Mouse (Mus musculus) midbrain, embryonic 14.5 days (tissue): ENCODE measurements around the gene Pde4c. TPM values are rescaled to one million over a fixed set of nuclear protein-coding genes. Genes with fewer than 3 reads are reported as not detected.

ENCODE experiments used
- ATAC-seq: fragments of 200-750 bp; cut with Nextera tagmentation; 2 replicates; pipeline ENCODE4 v1.8.0; 2017; ENCODE audit warnings: moderate number of reproducible peaks, moderate library complexity; ENCODE audit not compliant: low FRiP score, low TSS enrichment
- DNase-seq: peaks from one replicate; pipeline ENCODE4 v3.0.0-alpha.2; 2015
- H3K27ac ChIP-seq: fragments of 300-500 bp; sonication (generic); replicated peaks from 2 replicates; pipeline ENCODE4 v1.5.1; 2014; ENCODE audit warnings: mild to moderate bottlenecking, low read depth, low read length, moderate library complexity
- H3K27me3 ChIP-seq: fragments of 300-500 bp; sonication (generic); 2 replicates; pipeline ENCODE4 v1.6.1; 2014; ENCODE audit warnings: low read length, control low read depth, mixed read lengths; ENCODE audit not compliant: control insufficient read depth, insufficient read depth
- H3K36me3 ChIP-seq: fragments of 300-500 bp; sonication (generic); 2 replicates; pipeline ENCODE4 v1.6.1; 2014; ENCODE audit warnings: low read length, control low read depth; ENCODE audit not compliant: control insufficient read depth, insufficient read depth
- H3K4me1 ChIP-seq: fragments of 300-500 bp; sonication (generic); 2 replicates; pipeline ENCODE4 v1.6.1; 2014; ENCODE audit warnings: mild to moderate bottlenecking, antibody characterized with exemption, low read length, control low read depth; ENCODE audit not compliant: control insufficient read depth, insufficient read depth
- H3K4me2 ChIP-seq: fragments of 300-500 bp; sonication (generic); 2 replicates; pipeline ENCODE4 v1.6.1; 2014; ENCODE audit warnings: mild to moderate bottlenecking, low read length, moderate library complexity
- H3K4me3 ChIP-seq: fragments of 300-500 bp; sonication (generic); replicated peaks from 2 replicates; pipeline ENCODE4 v1.5.1; 2014; ENCODE audit warnings: low read depth, low read length
- H3K9ac ChIP-seq: fragments of 300-500 bp; sonication (generic); replicated peaks from 2 replicates; pipeline ENCODE4 v1.6.1; 2014; ENCODE audit warnings: mild to moderate bottlenecking, low read length, moderate library complexity
- H3K9me3 ChIP-seq: fragments of 300-500 bp; sonication (generic); 2 replicates; pipeline ENCODE4 v1.6.1; 2016; ENCODE audit warnings: low read length, control low read depth, mixed read lengths; ENCODE audit not compliant: control insufficient read depth
- WGBS: fragments of 180-500 bp; shearing (Covaris S2); extraction: QIAGEN DNeasy Blood & Tissue Kit; methylation state at CpG from one replicate; pipeline ENCODE4 v1.1.7; 2014; 5-methylcytosine and 5-hydroxymethylcytosine counted together
- polyA plus RNA-seq: library from polyadenylated mRNA; unstranded; fragments of >200 nt; fragmentation: Nextera tagmentation; extraction: Ambion mirVana; gene quantifications from 2 replicates; pipeline ENCODE4 v1.2.1, GENCODE M21; 2014

The Pde4c gene
- polyA plus RNA-seq, 1 experiment from 2014 or later, result 0.24 TPM

DNA sequence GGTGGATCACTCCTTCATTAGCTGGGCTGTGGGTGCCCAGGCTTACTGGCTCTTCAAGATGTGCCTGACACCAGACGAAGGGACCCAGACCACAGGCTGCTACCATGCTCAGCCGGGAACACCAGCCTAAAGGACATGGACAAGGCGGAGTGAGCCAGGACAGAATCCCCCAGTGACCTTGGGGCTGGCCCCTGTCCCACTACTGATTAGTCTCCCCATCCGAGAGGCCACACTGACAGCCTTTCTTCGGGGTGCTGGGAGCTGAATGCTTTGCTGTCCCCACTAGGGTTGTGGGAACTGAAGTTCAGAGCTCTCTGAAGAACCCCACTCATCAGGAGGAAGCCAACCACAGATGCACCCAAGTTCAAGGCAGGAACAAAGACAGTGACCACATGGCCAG, 51.7 kb downstream of the Pde4c start:
- peaks cover 25% of the 10 kb centered on the region for H3K4me1 ChIP-seq
- WGBS, result 90% methylated on average over 5 of the region's 5 CpGs
- ATAC-seq (no peak), DNase-seq (no peak)
- peak overlapping the region; percentile 93 for H3K4me3 ChIP-seq
- no peaks in the 10 kb centered on the region for H3K27me3 ChIP-seq
- no peaks in the 10 kb centered on the region for H3K9me3 ChIP-seq
- H3K4me2 ChIP-seq, result peak overlapping the region; percentile 72
- peaks cover 62% of the 10 kb centered on the region for H3K36me3 ChIP-seq
- no peak overlapping the region for H3K27ac ChIP-seq
- peak overlapping the region; percentile 99 for H3K9ac ChIP-seq

DNA sequence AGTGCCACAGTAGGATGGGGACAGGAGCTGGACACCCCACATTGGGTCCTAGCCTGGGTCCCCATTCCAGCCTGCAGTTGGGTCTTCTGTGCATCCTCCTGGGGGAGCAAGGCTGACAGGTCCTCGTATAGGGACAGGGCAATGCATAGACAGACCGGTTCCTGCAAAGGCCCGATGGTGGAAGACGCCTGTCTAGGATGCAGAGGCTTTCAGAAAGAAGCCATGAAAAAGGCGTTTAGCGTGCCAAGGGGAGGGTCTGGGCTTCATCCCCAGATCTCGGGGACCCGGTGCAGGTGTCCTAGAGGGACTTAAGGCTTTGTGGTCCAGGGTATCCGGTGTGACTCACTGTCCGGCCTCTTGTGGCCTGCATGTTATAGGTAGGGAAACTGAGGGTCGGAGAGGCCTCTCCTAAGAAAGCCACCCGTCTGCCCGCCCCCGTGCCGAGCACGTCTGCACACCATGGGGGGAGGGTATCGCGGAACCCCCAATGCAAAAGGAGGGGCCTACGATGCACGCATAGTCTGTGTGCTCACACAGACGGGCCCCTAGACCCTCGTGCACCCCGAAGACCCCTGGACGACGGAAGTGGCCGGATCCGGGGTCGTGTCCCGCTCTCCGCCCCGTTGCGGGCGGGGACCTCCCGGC, 52.5 kb downstream of the Pde4c start:
- Histone ChIP-seq H3K27me3 (no peaks in the 10 kb centered on the region), H3K36me3 (peaks cover 61% of the 10 kb centered on the region), H3K4me2 (peak overlapping the region; percentile 72), H3K4me3 (peak overlapping the region; percentile 93), H3K4me1 (peaks cover 25% of the 10 kb centered on the region), H3K9me3 (no peaks in the 10 kb centered on the region), H3K9ac (peak overlapping the region; percentile 99), H3K27ac (peak overlapping the region; percentile 97)
- WGBS, result 2% methylated on average over 34 of the region's 34 CpGs
- DNase-seq, result no peak
- no peak for ATAC-seq

DNA sequence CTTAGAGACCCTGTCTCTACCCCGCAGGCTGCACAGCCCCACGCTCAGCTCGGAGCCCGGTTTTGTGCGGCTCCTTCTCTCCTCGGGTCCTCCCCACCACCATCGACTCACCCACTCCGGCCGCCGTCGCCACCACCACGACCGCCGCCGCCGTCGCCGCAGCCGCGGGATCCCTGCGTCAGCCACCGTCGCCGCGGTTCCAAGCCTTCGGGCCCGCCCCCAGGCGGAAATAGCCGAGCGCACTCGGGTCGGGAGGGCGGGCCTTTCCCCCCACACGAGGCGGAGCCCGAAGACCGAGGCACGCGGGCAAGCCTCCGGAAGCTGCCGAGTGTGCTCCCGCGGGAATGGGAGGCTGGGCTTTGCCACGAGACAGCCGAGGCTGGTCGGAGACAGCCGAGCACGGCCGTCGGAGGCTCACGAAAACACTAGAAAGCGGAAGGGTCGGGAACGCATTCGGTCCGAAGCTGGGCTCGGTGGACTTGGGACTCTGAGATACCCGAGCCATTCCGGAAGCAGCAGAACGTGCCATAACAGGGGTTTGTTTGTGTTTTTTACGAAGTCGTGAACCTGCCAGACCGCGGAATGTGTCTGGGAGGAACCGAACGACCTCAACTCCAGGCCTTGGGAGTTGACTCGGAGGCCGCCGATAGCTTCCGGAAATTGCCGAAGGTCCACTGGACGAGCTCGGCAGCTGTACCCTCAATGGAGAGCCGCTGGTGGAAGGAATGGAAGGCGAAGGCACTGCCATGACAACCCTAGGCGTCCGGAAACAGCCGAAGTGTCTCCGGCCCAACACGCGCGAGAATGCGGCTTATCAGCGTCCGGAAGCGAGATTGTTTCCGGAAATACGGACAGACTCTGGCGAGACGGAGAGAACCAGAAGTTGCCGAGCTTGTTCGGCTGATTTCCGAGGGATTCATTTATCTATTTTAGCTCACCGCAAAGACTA, 53.2 kb downstream of the Pde4c start, which contains the start of gene Pik3r2:
TSS of gene Pik3r2 (minus strand) at position 218 of the 949 bp plus-strand sequence.
- peak within 1 kb of the TSS; percentile 72 for H3K4me2 ChIP-seq
- H3K9me3 ChIP-seq, result no peaks in the 10 kb centered on the region
- peak within 1 kb of the TSS; percentile 97 for H3K27ac ChIP-seq
- H3K4me3 ChIP-seq, result peak within 1 kb of the TSS; percentile 93
- ATAC-seq (peak; percentile 94), DNase-seq (peak; percentile 100)
- H3K9ac ChIP-seq, result peak within 1 kb of the TSS; percentile 99
- peaks cover 25% of the 10 kb centered on the region for H3K4me1 ChIP-seq
- under 1% methylated on average over 94 of the region's 94 CpGs for WGBS
- no peaks in the 10 kb centered on the region for H3K27me3 ChIP-seq
- peaks cover 62% of the 10 kb centered on the region for H3K36me3 ChIP-seq

DNA sequence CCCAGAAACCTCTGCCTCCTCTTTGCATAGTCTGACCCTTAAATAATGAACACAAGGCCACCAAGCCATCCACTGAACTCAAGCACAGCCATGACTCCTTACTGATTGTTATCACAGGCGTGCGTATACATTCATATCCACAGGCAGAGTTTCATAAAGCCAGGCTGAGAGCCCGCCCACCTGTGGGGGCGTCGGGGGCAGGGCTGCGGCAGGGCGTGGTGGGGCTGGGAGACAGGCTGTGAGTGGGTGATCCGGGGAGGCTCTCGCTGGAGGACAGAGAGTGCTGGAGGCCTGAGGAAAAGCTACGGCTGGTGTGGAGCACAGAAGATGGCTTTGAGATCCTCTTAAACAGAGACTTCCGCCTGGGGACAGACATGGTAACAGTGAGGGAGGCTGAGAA, 56.6 kb downstream of the Pde4c start:
- DNase-seq (no peak), ATAC-seq (no peak)
- WGBS, result 82% methylated on average over 11 of the region's 11 CpGs
- Histone ChIP-seq H3K4me2 (no peak overlapping the region), H3K4me3 (no peak overlapping the region), H3K4me1 (peaks cover 19% of the 10 kb centered on the region), H3K27ac (no peak overlapping the region), H3K9me3 (no peaks in the 10 kb centered on the region), H3K9ac (0 out of 2 replicates have a peak overlapping the region, but pooled peaks have one; percentile 0), H3K36me3 (peaks cover 58% of the 10 kb centered on the region), H3K27me3 (no peaks in the 10 kb centered on the region)

DNA sequence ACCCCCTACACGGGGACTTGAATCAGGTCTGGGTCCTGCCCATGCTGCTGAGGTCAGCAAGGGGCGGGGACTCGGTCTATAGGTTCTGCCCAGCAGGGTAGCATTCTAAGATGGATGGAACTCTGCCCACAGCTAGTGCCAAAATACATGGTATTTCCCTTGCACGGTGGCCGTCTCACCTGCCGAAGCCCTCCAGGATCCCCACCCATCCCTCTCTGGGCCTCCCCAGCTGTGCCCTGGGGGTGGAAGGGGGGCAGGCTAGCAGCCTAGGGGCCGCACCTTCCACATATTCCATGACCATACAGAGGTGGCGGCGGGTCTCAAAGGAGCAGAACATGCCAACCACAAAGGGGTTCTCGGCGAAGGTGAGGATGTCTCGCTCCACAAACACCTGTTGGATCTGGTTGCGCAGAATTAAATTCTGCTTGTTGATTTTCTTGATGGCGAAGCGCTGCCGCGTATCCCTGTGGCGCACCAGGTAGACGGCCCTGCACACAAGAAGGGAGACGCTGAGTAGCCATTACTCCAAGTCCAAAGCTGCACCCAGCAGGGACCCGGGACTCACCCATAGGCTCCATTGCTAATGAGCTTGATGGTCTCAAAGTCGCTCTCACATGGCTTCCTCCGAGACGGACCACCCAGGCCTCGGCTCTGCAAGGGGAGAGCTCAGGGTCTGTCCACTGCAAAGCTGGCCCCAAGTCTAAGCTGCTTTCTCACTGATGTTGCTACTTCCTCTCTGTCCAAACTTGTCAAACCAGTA, 63.0 kb downstream of the Pde4c start:
- WGBS, result 86% methylated on average over 25 of the region's 25 CpGs
- no peak overlapping the region for H3K9ac ChIP-seq
- DNase-seq, result no peak
- peaks cover 8% of the 10 kb centered on the region; the same call in 1 of the 2 replicates for H3K4me1 ChIP-seq
- no peak overlapping the region for H3K4me3 ChIP-seq
- no peak for ATAC-seq
- H3K9me3 ChIP-seq, result no peaks in the 10 kb centered on the region
- H3K4me2 ChIP-seq, result no peak overlapping the region
- no peak overlapping the region for H3K27ac ChIP-seq
- H3K27me3 ChIP-seq, result no peaks in the 10 kb centered on the region
- peaks cover 64% of the 10 kb centered on the region for H3K36me3 ChIP-seq

DNA sequence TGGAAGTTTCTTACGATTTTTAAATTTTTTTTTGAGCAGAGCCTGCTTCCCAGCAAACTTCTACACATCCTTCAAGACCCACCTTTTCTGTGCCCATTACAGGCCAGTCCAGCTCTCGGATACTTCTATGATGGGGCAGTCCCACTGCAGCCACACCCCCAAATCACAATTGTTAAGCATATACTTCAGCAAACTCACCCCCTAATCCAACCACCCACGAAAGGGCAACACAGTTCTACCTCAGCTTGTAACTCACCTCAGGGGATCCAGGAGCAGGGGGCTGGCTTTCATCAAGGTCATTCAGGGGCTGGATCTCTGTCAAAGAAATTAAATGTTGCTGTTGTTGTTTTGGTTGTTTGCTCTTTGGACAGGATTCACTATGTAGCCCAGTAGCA, 63.5 kb downstream of the Pde4c start:
- no peak overlapping the region for H3K27ac ChIP-seq
- peaks cover 59% of the 10 kb centered on the region for H3K36me3 ChIP-seq
- H3K9me3 ChIP-seq, result no peaks in the 10 kb centered on the region
- H3K4me2 ChIP-seq, result no peak overlapping the region
- 97% methylated on average over 3 of the region's 3 CpGs for WGBS
- DNase-seq (no peak), ATAC-seq (no peak)
- H3K9ac ChIP-seq, result no peak overlapping the region
- H3K4me3 ChIP-seq, result no peak overlapping the region
- peaks cover 12% of the 10 kb centered on the region; the same call in 1 of the 2 replicates for H3K4me1 ChIP-seq
- H3K27me3 ChIP-seq, result no peaks in the 10 kb centered on the region

DNA sequence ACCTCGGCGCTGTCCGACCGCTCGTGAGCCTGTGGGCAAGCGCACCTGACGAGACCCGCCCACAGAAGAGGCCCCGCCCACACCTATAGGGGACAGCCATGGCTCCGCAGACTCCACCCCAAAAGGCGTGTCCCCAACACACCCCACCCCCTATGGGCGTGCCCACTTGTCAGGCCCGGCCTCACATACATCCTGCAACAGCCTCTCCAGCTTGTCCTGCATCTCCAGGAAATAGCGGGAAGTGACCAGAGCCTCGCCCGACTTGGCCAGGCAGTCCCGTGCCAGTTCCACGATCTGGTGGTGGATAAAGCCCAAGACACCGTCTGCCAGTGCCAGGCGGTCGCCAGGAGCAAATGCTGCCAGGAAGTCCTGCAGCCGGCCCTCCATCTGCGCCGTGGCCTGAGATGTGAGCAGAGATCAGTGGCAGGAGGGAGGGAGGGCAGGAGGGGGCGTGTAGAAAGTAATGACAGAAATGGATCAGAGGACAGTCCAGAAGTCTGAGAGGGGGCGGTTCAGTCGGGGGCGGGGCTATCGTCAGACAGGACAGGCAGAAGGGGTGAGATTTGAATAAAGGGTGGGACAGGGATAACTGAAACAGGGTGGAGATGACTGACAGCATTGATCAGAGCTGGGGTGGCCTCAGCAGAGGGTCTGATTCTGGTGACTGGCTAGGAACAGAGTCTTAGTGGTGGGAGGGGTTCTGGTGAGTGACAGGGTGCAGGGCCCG, 64.6 kb downstream of the Pde4c start:
- Histone ChIP-seq H3K36me3 (peaks cover 54% of the 10 kb centered on the region), H3K9ac (no peak overlapping the region), H3K4me3 (no peak overlapping the region)

DNA sequence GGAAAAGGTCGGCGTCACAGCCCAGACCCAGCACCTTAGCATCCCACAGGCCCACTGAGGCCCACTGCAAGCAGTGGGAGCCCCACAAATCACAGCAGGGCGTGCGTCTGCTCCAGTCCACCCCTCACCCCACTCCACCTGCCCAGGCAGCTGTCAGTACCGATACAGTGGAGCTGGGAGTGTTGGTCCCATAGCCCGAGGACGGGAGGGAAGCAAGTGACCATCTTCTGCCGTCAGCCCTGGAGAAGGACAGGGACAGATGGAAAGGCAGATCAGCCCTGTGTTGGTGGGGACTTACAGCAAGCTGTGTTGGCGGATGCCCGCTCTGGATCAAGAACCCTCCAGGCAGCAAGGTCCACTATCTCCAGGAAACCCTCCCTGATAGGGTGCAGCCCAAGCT, 65.5 kb downstream of the Pde4c start:
- Histone ChIP-seq H3K9me3 (no peaks in the 10 kb centered on the region), H3K36me3 (peaks cover 45% of the 10 kb centered on the region), H3K4me2 (no peak overlapping the region), H3K4me3 (no peak overlapping the region), H3K9ac (no peak overlapping the region), H3K27ac (no peak overlapping the region), H3K4me1 (peaks cover 23% of the 10 kb centered on the region), H3K27me3 (no peaks in the 10 kb centered on the region)
- 81% methylated on average over 10 of the region's 10 CpGs for WGBS
- ATAC-seq, result no peak
- DNase-seq, result no peak

More for the DNA sequence above, 64.6 kb downstream of the Pde4c start:
- Histone ChIP-seq H3K27ac (no peak overlapping the region), H3K4me2 (no peak overlapping the region), H3K27me3 (no peaks in the 10 kb centered on the region), H3K9me3 (no peaks in the 10 kb centered on the region), H3K4me1 (peaks cover 18% of the 10 kb centered on the region)
- peak; percentile 65 for DNase-seq
- 20% methylated on average over 30 of the region's 30 CpGs for WGBS
- ATAC-seq, result no peak
